7 mouse cellular contexts compared by ENCODE assay signal in genomic region chr9:31129956-31130355, GRCm38 (mm10). TPM values are rescaled to one million over a fixed set of nuclear protein-coding genes. Genes with fewer than 3 reads are reported as not detected.
DNase-seq lines count a peak whose midpoint lies in the region; ATAC-seq and TF ChIP-seq lines count a peak whose summit lies in the region.

No protein-coding gene starts in this region.

- peak overlapping the region; percentile 57 for H3K4me3 ChIP-seq in lung, embryonic 15.5 days
- peak overlapping the region; percentile 66 for H3K4me3 ChIP-seq in bone marrow macrophage, adult 2 months (ENCODE audit: insufficient read depth, low read length)
- peak overlapping the region; percentile 57 for H3K4me3 ChIP-seq in intestine, embryonic 15.5 days (replicated peaks)

- no peak for DNase-seq in lung, postnatal 25 days (ENCODE audit: low spot score)
- DNase-seq in spleen, adult 18-20 months, result peak; percentile 40 to 48
- DNase-seq in cerebellum, adult 9-11 months, result no peak
- no peak for DNase-seq in cerebellum, postnatal 10 days

- H3K27me3 ChIP-seq in lung, embryonic 15.5 days, result peaks cover 55% of the 10 kb centered on the region
- peaks cover 21% of the 10 kb centered on the region for H3K27me3 ChIP-seq in intestine, embryonic 15.5 days (replicated peaks)

- TF ChIP-seq CTCF in bone marrow macrophage, adult 2 months (IDR thresholded peaks at IDR 0.05; ENCODE audit: low read depth, low read length), result no peak

- peaks cover 20% of the 10 kb centered on the region for H3K4me1 ChIP-seq in lung, embryonic 15.5 days
- H3K4me1 ChIP-seq in bone marrow macrophage, adult 2 months (ENCODE audit: control insufficient read depth, insufficient read depth, low read length), result peaks cover 25% of the 10 kb centered on the region
- peaks cover 17% of the 10 kb centered on the region for H3K4me1 ChIP-seq in intestine, embryonic 15.5 days (replicated peaks)

- no peaks in the 10 kb centered on the region for H3K9me3 ChIP-seq in lung, embryonic 15.5 days
- H3K9me3 ChIP-seq in intestine, embryonic 15.5 days, result no peaks in the 10 kb centered on the region

- no peak overlapping the region for H3K9ac ChIP-seq in lung, embryonic 15.5 days
- H3K9ac ChIP-seq in intestine, embryonic 15.5 days, result no peak overlapping the region

- peak overlapping the region; percentile 78 for H3K4me2 ChIP-seq in lung, embryonic 15.5 days
- peak overlapping the region; percentile 90 for H3K4me2 ChIP-seq in intestine, embryonic 15.5 days (replicated peaks)

- H3K27ac ChIP-seq in lung, embryonic 15.5 days, result no peak overlapping the region
- H3K27ac ChIP-seq in bone marrow macrophage, adult 2 months (ENCODE audit: insufficient read depth, low read depth, low read length), result no peak overlapping the region
- no peak overlapping the region for H3K27ac ChIP-seq in intestine, embryonic 15.5 days

- ATAC-seq in lung, embryonic 15.5 days (ENCODE audit: borderline replicate concordance, extremely low read depth, low FRiP score, low TSS enrichment), result no peak
- ATAC-seq in intestine, embryonic 15.5 days, result no peak

- no peaks in the 10 kb centered on the region for H3K36me3 ChIP-seq in lung, embryonic 15.5 days
- no peaks in the 10 kb centered on the region for H3K36me3 ChIP-seq in intestine, embryonic 15.5 days

- WGBS in lung, embryonic 15.5 days, result 35% methylated on average over 8 of the region's 8 CpGs
- WGBS in intestine, embryonic 15.5 days, result 48% methylated on average over 8 of the region's 8 CpGs

- TF ChIP-seq POLR2A in bone marrow macrophage, adult 2 months (IDR thresholded peaks at IDR 0.05; ENCODE audit: borderline replicate concordance, low read depth, low read length), result no peak

RNA-seq across cellular contexts. Expression of gene St14, which starts 1.7 kb away (rescaled TPM):
- polyA plus RNA-seq in lung, embryonic 15.5 days (2015; fragmentation: Nextera tagmentation; extraction: Ambion mirVana), result 48.1 and 50.9 TPM in 2 replicates
- polyA plus RNA-seq in bone marrow macrophage, adult 2 months (2012; ENCODE audit: insufficient read depth, insufficient read length, missing spikeins), result 0.64 and 1.4 TPM in 2 replicates
- polyA plus RNA-seq in intestine, embryonic 15.5 days (2015; fragmentation: Nextera tagmentation; extraction: Ambion mirVana), result 73.9 and 82.5 TPM in 2 replicates

Comparison
In these comparisons a context has a peak if more than half of its experiments do, and no peak if none do; other contexts are left out.
1. DNase-seq: peak in spleen, adult 18-20 months (2 of 2); none in lung, postnatal 25 days (single experiment), cerebellum, adult 9-11 months (single experiment) and cerebellum, postnatal 10 days (0 of 2).
2. RNA of gene St14, which starts 1.7 kb away (polyA plus RNA-seq): 73.9 to 82.5 TPM in intestine, embryonic 15.5 days and 48.1 to 50.9 TPM in lung, embryonic 15.5 days; 0.64 to 1.4 TPM in bone marrow macrophage, adult 2 months; every median in the first group is over 10 times any median in the second.
3. Peak in every context shown above with its lines, with median percentiles within 50 percentile points of each other: H3K4me3 ChIP-seq.